Mouse (Mus musculus) left cerebral cortex, postnatal 14 days (tissue): Measurements from ENCODE around the gene Rnf135. TPM values are rescaled to one million over a fixed set of nuclear protein-coding genes. Genes with fewer than 3 reads are reported as not detected.

ENCODE experiments used
- total RNA-seq, 2 experiments: library from RNA; stranded (reverse); gene quantifications; 2 replicates each; pipeline ENCODE4 v1.2.3; 2021

Rnf135 gene
- total RNA-seq, 2 experiments from 2014 or later, result 2.9 to 4.3 TPM

Other genes starting within 250 kb of the Rnf135 start
- gene Utp6, start 221.5 kb upstream of the Rnf135 start, total RNA-seq, result 10 to 100 TPM; 26.3 to 26.9 TPM
- 10 to 100 TPM; 28.7 to 33.2 TPM for gene Suz12, start 190.7 kb upstream of the Rnf135 start, total RNA-seq
- gene Crlf3, start 102.9 kb upstream of the Rnf135 start, total RNA-seq, result 10 to 100 TPM; 13.6 to 14.1 TPM
- gene Atad5, start 94.5 kb upstream of the Rnf135 start, total RNA-seq, result 1 to 10 TPM; 3.0 to 3.9 TPM
- 10 to 100 TPM in 1 of 2 experiments, 1 to 10 TPM in 1; 8.8 to 11.1 TPM for gene Tefm, start 41.7 kb upstream of the Rnf135 start, total RNA-seq
- 10 to 100 TPM in 1 of 2 experiments, 1 to 10 TPM in 1; 8.3 to 10.2 TPM for gene Adap2, start 29.7 kb upstream of the Rnf135 start, total RNA-seq
- gene Rhot1, start 25.2 kb downstream of the Rnf135 start, total RNA-seq, result 10 to 100 TPM; 69.9 to 72.3 TPM
- gene Rhbdl3, start 117.1 kb downstream of the Rnf135 start, total RNA-seq, result 10 to 100 TPM; 30.3 to 31.9 TPM
- 10 to 100 TPM; 48.4 to 50.3 TPM for gene 5730455P16Rik, start 194.2 kb downstream of the Rnf135 start, total RNA-seq
- 100 to 1,000 TPM; 140 to 143 TPM for gene Zfp207, start 199.4 kb downstream of the Rnf135 start, total RNA-seq
- gene Psmd11, start 244.8 kb downstream of the Rnf135 start, total RNA-seq, result 100 to 1,000 TPM in 1 of 2 experiments, 10 to 100 TPM in 1; 99.3 to 100 TPM